Mouse (Mus musculus) MEL (cell line): Measurements from ENCODE around the gene Nat9. TPM values are rescaled to one million over a fixed set of nuclear protein-coding genes. Genes with fewer than 3 reads are reported as not detected.

Source experiments
- DNase-seq: peaks from one replicate; pipeline ENCODE4 v3.0.0; 2011; ENCODE audit warnings: low read depth, low spot score
- H3K27ac ChIP-seq: 2 replicates; pipeline ENCODE4 v1.5.1; 2012; ENCODE audit warnings: low read depth, mild to moderate bottlenecking, control low read depth, low read length, moderate library complexity; ENCODE audit not compliant: control insufficient read depth
- H3K27me3 ChIP-seq, 2 experiments: fragments of 150-350 bp in 1 of 2; sonication (generic) in 1 of 2; 2 replicates each; pipeline ENCODE4 v1.6.1; 2012; ENCODE audit warnings: low read length in 2 of 2, mild to moderate bottlenecking in 2 of 2, improper control_type of control experiment in 1 of 2, moderate library complexity in 1 of 2; ENCODE audit not compliant: insufficient read depth in 2 of 2, control insufficient read depth in 1 of 2
- H3K36me3 ChIP-seq, 2 experiments: 2 replicates each; pipeline ENCODE4 v1.6.1; 2012 to 2014; ENCODE audit warnings: low read length in 2 of 2, improper control_type of control experiment in 1 of 2, inconsistent platforms in 1 of 2, mild to moderate bottlenecking in 1 of 2; ENCODE audit not compliant: insufficient read depth in 2 of 2, control insufficient read depth in 1 of 2
- H3K4me1 ChIP-seq, 2 experiments: fragments of 150-350 bp in 1 of 2; sonication (generic) in 1 of 2; 2 replicates each; pipeline ENCODE4 v1.6.1; 2012; ENCODE audit warnings: low read length in 2 of 2, improper control_type of control experiment in 1 of 2, mild to moderate bottlenecking in 1 of 2; ENCODE audit not compliant: insufficient read depth in 2 of 2, control insufficient read depth in 1 of 2
- H3K4me3 ChIP-seq, 2 experiments: fragments of 150-350 bp in 1 of 2; sonication (generic) in 1 of 2; 2 replicates each; pipeline ENCODE4 v1.5.1; 2012; ENCODE audit warnings: low read depth in 2 of 2, low read length in 2 of 2, mild to moderate bottlenecking in 2 of 2, moderate library complexity in 2 of 2, control low read depth in 1 of 2, improper control_type of control experiment in 1 of 2; ENCODE audit not compliant: control insufficient read depth in 1 of 2, insufficient read depth in 1 of 2
- H3K79me2 ChIP-seq: 2 replicates; pipeline ENCODE4 v1.6.1; 2012; ENCODE audit warnings: mild to moderate bottlenecking, low read length, moderate library complexity; ENCODE audit not compliant: control insufficient read depth, poor library complexity, insufficient read depth
- H3K9ac ChIP-seq: 2 replicates; pipeline ENCODE4 v1.6.1; 2012; ENCODE audit warnings: low read depth, mild to moderate bottlenecking, control low read depth, low read length, moderate library complexity; ENCODE audit not compliant: control insufficient read depth, poor library complexity, severe bottlenecking
- H3K9me3 ChIP-seq: fragments of 150-350 bp; sonication (generic); replicated peaks from 2 replicates; pipeline ENCODE4 v1.6.1; 2012; ENCODE audit warnings: mild to moderate bottlenecking, low read length, improper control_type of control experiment, moderate library complexity; ENCODE audit not compliant: insufficient read depth
- BHLHE40 ChIP-seq: IDR thresholded peaks from 2 replicates; pipeline ENCODE4 v1.6.1; 2012; ENCODE audit warnings: low read depth, mild to moderate bottlenecking, inconsistent platforms, low read length, improper control_type of control experiment, borderline replicate concordance
- CHD2 ChIP-seq: IDR thresholded peaks from 2 replicates; pipeline ENCODE4 v1.6.1; 2011; ENCODE audit warnings: low read length, improper control_type of control experiment
- E2F4 ChIP-seq: IDR thresholded peaks from 2 replicates; pipeline ENCODE4 v1.6.1; 2011; ENCODE audit warnings: low read depth, low read length, improper control_type of control experiment, borderline replicate concordance
- EP300 ChIP-seq, 2 experiments: IDR thresholded peaks; 2 replicates each; pipeline ENCODE4 v1.6.1; 2011; ENCODE audit warnings: improper control_type of control experiment in 2 of 2, low read length in 2 of 2, low read depth in 1 of 2, mild to moderate bottlenecking in 1 of 2
- ETS1 ChIP-seq: IDR thresholded peaks from 2 replicates; pipeline ENCODE4 v1.6.1; 2012; ENCODE audit warnings: low read depth, mild to moderate bottlenecking, inconsistent platforms, low read length, improper control_type of control experiment, moderate library complexity
- GABPA ChIP-seq: IDR thresholded peaks from 2 replicates; pipeline ENCODE4 v1.6.1; 2012; ENCODE audit warnings: low read depth, mild to moderate bottlenecking, inconsistent platforms, low read length, improper control_type of control experiment, moderate library complexity
- HCFC1 ChIP-seq: IDR thresholded peaks from 2 replicates; pipeline ENCODE4 v1.6.1; 2012; ENCODE audit warnings: low read depth, mild to moderate bottlenecking, inconsistent platforms, low read length, improper control_type of control experiment, moderate library complexity
- KAT2A ChIP-seq: conservative IDR thresholded peaks from 2 replicates; pipeline ENCODE4 v1.6.1; 2012; ENCODE audit warnings: low read depth, low read length, improper control_type of control experiment, inconsistent platforms
- MAFK ChIP-seq: IDR thresholded peaks from 2 replicates; pipeline ENCODE4 v1.6.1; 2011; ENCODE audit warnings: low read depth, mild to moderate bottlenecking, low read length, improper control_type of control experiment, borderline replicate concordance
- MAX ChIP-seq: IDR thresholded peaks from 2 replicates; pipeline ENCODE4 v1.6.1; 2011; ENCODE audit warnings: low read length, improper control_type of control experiment
- MAZ ChIP-seq: IDR thresholded peaks from 2 replicates; pipeline ENCODE4 v1.6.1; 2012; ENCODE audit warnings: low read depth, mild to moderate bottlenecking, inconsistent platforms, low read length, improper control_type of control experiment
- MXI1 ChIP-seq: IDR thresholded peaks from 2 replicates; pipeline ENCODE4 v1.6.1; 2011; ENCODE audit warnings: mild to moderate bottlenecking, low read depth, low read length, improper control_type of control experiment
- MYB ChIP-seq: IDR thresholded peaks from 2 replicates; pipeline ENCODE4 v1.6.1; 2011; ENCODE audit warnings: mild to moderate bottlenecking, low read depth, low read length, improper control_type of control experiment
- NRF1 ChIP-seq: IDR thresholded peaks from 2 replicates; pipeline ENCODE4 v1.6.1; 2014; ENCODE audit warnings: low read depth, mild to moderate bottlenecking, inconsistent platforms, low read length, improper control_type of control experiment, moderate library complexity; ENCODE audit not compliant: poor library complexity, insufficient read depth, severe bottlenecking
- POLR2A ChIP-seq, 2 experiments: IDR thresholded peaks; 2 replicates each; pipeline ENCODE4 v1.6.1; 2011 to 2012; ENCODE audit warnings: low read length in 2 of 2, mild to moderate bottlenecking in 2 of 2, control low read depth in 1 of 2, improper control_type of control experiment in 1 of 2, low read depth in 1 of 2, moderate library complexity in 1 of 2; ENCODE audit not compliant: control insufficient read depth in 1 of 2, insufficient read depth in 1 of 2, poor library complexity in 1 of 2
- POLR2AphosphoS5 ChIP-seq: IDR thresholded peaks from 2 replicates; pipeline ENCODE4 v1.6.1; 2012; ENCODE audit warnings: low read depth, borderline replicate concordance, mild to moderate bottlenecking, inconsistent platforms, low read length, moderate library complexity, mixed read lengths
- SIN3A ChIP-seq: IDR thresholded peaks from 2 replicates; pipeline ENCODE4 v1.6.1; 2012; ENCODE audit warnings: low read length, improper control_type of control experiment, inconsistent platforms
- SMC3 ChIP-seq: IDR thresholded peaks from 2 replicates; pipeline ENCODE4 v1.6.1; 2011; ENCODE audit warnings: low read depth, low read length, improper control_type of control experiment
- TAL1 ChIP-seq: IDR thresholded peaks from 2 replicates; pipeline ENCODE4 v1.6.1; 2012; ENCODE audit warnings: mild to moderate bottlenecking, inconsistent platforms, low read length, moderate library complexity, mixed read lengths
- TCF12 ChIP-seq: IDR thresholded peaks from 2 replicates; pipeline ENCODE4 v1.6.1; 2014; ENCODE audit warnings: low read depth, mild to moderate bottlenecking, inconsistent platforms, low read length, improper control_type of control experiment, moderate library complexity
- UBTF ChIP-seq: IDR thresholded peaks from 2 replicates; pipeline ENCODE4 v1.6.1; 2012; ENCODE audit warnings: low read depth, mild to moderate bottlenecking, inconsistent platforms, low read length, improper control_type of control experiment, moderate library complexity, borderline replicate concordance; ENCODE audit not compliant: insufficient read depth
- USF1 ChIP-seq: IDR thresholded peaks from 2 replicates; pipeline ENCODE4 v1.6.1; 2014; ENCODE audit warnings: low read depth, mild to moderate bottlenecking, inconsistent platforms, low read length, improper control_type of control experiment, moderate library complexity
- USF2 ChIP-seq, 2 experiments: IDR thresholded peaks; 2 replicates each; pipeline ENCODE4 v1.6.1; 2011 to 2012; ENCODE audit warnings: improper control_type of control experiment in 2 of 2, low read length in 2 of 2, borderline replicate concordance in 1 of 2, inconsistent platforms in 1 of 2, low read depth in 1 of 2, mild to moderate bottlenecking in 1 of 2; ENCODE audit not compliant: insufficient read depth in 1 of 2
- ZC3H11A ChIP-seq: IDR thresholded peaks from 2 replicates; pipeline ENCODE4 v1.6.1; 2012; ENCODE audit warnings: low read depth, mild to moderate bottlenecking, inconsistent platforms, low read length, improper control_type of control experiment
- ZMIZ1 ChIP-seq: IDR thresholded peaks from 2 replicates; pipeline ENCODE4 v1.6.1; 2012; ENCODE audit warnings: low read depth, mild to moderate bottlenecking, inconsistent platforms, low read length, improper control_type of control experiment, moderate library complexity
- ZNF384 ChIP-seq: IDR thresholded peaks from 2 replicates; pipeline ENCODE4 v1.6.1; 2012; ENCODE audit warnings: low read depth, mild to moderate bottlenecking, inconsistent platforms, low read length, improper control_type of control experiment
- polyA plus RNA-seq, 2 experiments: library from polyadenylated mRNA; stranded (reverse) in 1 of 2; unstranded in 1 of 2; fragments of >175 nt in 1 of 2; fragments of >200 nt in 1 of 2; gene quantifications; 2 replicates each; pipeline versions ENCODE4 v1.2.1 to v1.2.4; 2012; ENCODE audit warnings: low replicate concordance in 2 of 2, low read depth in 1 of 2; ENCODE audit not compliant: insufficient read length in 2 of 2, insufficient read depth in 1 of 2, missing spikeins in 1 of 2
- total RNA-seq: library from RNA; depleted of rRNA; stranded (reverse); fragments of 300-350 nt; gene quantifications from 2 replicates; pipeline ENCODE4 v1.2.3, GENCODE M21; 2012

Nat9 gene
- total and polyA plus RNA-seq, 3 experiments = 46.1 to 92.4 TPM; not detected in 1

- peak overlapping the region; percentile 90 for H3K9ac ChIP-seq
- peaks cover 4 to 16% of the 10 kb centered on the region in 2 experiments for H3K36me3 ChIP-seq
- peaks cover 40% of the 10 kb centered on the region for H3K79me2 ChIP-seq
- peak; percentile 48 for DNase-seq
- no peak for TF ChIP-seq HCFC1
- TF ChIP-seq BHLHE40 = no peak
- TF ChIP-seq E2F4 = no peak
- no peak for TF ChIP-seq NRF1
- no peak for TF ChIP-seq EP300 (IDR thresholded peaks at IDR 0.05; ENCODE audit: low read depth in 1 of 2, low read length in 2 of 2)
- no peak for TF ChIP-seq ZNF384
- no peak for TF ChIP-seq TAL1
- TF ChIP-seq USF2 (IDR thresholded peaks at IDR 0.05; ENCODE audit: borderline replicate concordance in 1 of 2, insufficient read depth in 1 of 2, low read depth in 1 of 2, low read length in 2 of 2) = no peak
- no peak for TF ChIP-seq CHD2
- TF ChIP-seq USF1 = no peak
- no peak for TF ChIP-seq MYB
- TF ChIP-seq SIN3A = no peak
- no peak for TF ChIP-seq MAX
- TF ChIP-seq ZC3H11A = no peak
- no peak for TF ChIP-seq SMC3
- no peak for TF ChIP-seq TCF12
- TF ChIP-seq GABPA = no peak
- no peak for TF ChIP-seq POLR2AphosphoS5
- no peaks in the 10 kb centered on the region for H3K27me3 ChIP-seq
- peak overlapping the region; percentile 82 to 94 for H3K4me3 ChIP-seq
- H3K4me1 ChIP-seq = peaks cover 0 to 29% of the 10 kb centered on the region in 2 experiments
- peak overlapping the region; percentile 1; the same call in 1 of the 2 replicates for H3K27ac ChIP-seq
- H3K9me3 ChIP-seq = no peaks in the 10 kb centered on the region
Measured at GRCm38 (mm10) chr11:115164976-115165374, 22.7 kb downstream of the Nat9 start.

GRCm38 (mm10) chr11:115164341-115164975 is 23.2 kb downstream of the Nat9 start:
- Histone ChIP-seq H3K9me3 (no peaks in the 10 kb centered on the region), H3K4me1 (peaks cover 0 to 32% of the 10 kb centered on the region in 2 experiments), H3K9ac (peak overlapping the region; percentile 90), H3K36me3 (peaks cover 3 to 16% of the 10 kb centered on the region in 2 experiments), H3K4me3 (peak overlapping the region; percentile 82 to 94), H3K27ac (peak overlapping the region; percentile 1; the same call in 1 of the 2 replicates), H3K27me3 (no peaks in the 10 kb centered on the region), H3K79me2 (peaks cover 40% of the 10 kb centered on the region)
- peak; percentile 84 for DNase-seq
- TF ChIP-seq UBTF = 0 out of 2 replicates have a peak, but pooled peaks have one; percentile 24
- peak; percentile 73 for TF ChIP-seq CHD2
- peak; percentile 18 to 61; a peak in 2 of 4 replicates for TF ChIP-seq POLR2A (IDR thresholded peaks at IDR 0.05; ENCODE audit: control insufficient read depth in 1 of 2, insufficient read depth in 1 of 2, low read depth in 1 of 2, low read length in 2 of 2, poor library complexity in 1 of 2)
- no peak for TF ChIP-seq NRF1
- no peak for TF ChIP-seq GABPA
- TF ChIP-seq USF2 (IDR thresholded peaks at IDR 0.05; ENCODE audit: borderline replicate concordance in 1 of 2, insufficient read depth in 1 of 2, low read depth in 1 of 2, low read length in 2 of 2) = no peak
- TF ChIP-seq USF1 = no peak
- TF ChIP-seq EP300 (IDR thresholded peaks at IDR 0.05; ENCODE audit: low read depth in 1 of 2, low read length in 2 of 2) = peak in 1 of 2 experiments; percentile 61; a peak in 2 of 4 replicates
- TF ChIP-seq ZNF384 = no peak
- TF ChIP-seq MAX = no peak
- TF ChIP-seq MAZ = peak; percentile 88
- no peak for TF ChIP-seq POLR2AphosphoS5
- peak; percentile 80 for TF ChIP-seq SIN3A
- peak; percentile 26; the same call in 1 of the 2 replicates for TF ChIP-seq MXI1
- TF ChIP-seq TAL1 = no peak
- no peak for TF ChIP-seq MAFK
- TF ChIP-seq HCFC1 = peak; percentile 54; the same call in 1 of the 2 replicates
- no peak for TF ChIP-seq KAT2A
- peak; percentile 23; the same call in 1 of the 2 replicates for TF ChIP-seq ETS1
- TF ChIP-seq SMC3 = peak; percentile 15; the same call in 1 of the 2 replicates
- TF ChIP-seq ZMIZ1 = 0 out of 2 replicates have a peak, but pooled peaks have one; percentile 40
